Mouse (Mus musculus) lung, adult 2 months (tissue): Measurements from ENCODE around the gene Wdr12. TPM values are rescaled to one million over a fixed set of nuclear protein-coding genes. Genes with fewer than 3 reads are reported as not detected.

Experiments used
- DNase-seq: peaks from one replicate; pipeline ENCODE4 v3.0.0; 2022
- H3K4me1 ChIP-seq: fragments of 200-500 bp; 2 replicates; pipeline ENCODE4 v1.6.1; 2011; ENCODE audit warnings: low read length; ENCODE audit not compliant: control insufficient read depth, insufficient read depth
- H3K4me3 ChIP-seq: fragments of 200-500 bp; replicated peaks from 2 replicates; pipeline ENCODE3; 2011; ENCODE audit warnings: low read depth, mild to moderate bottlenecking, control low read depth, low read length; ENCODE audit errors: extremely low read depth
- CTCF ChIP-seq: fragments of 200-500 bp; IDR thresholded peaks from 2 replicates; pipeline ENCODE4 v1.5.1; 2011; ENCODE audit warnings: mild to moderate bottlenecking, low read length, control low read depth; ENCODE audit not compliant: insufficient read depth
- POLR2A ChIP-seq: fragments of 200-500 bp; IDR thresholded peaks from 2 replicates; pipeline ENCODE4 v1.6.1; 2011; ENCODE audit warnings: low read depth, mild to moderate bottlenecking, control low read depth, low read length, borderline replicate concordance; ENCODE audit errors: extremely low read depth
- WGBS: fragments of 180-500 bp; shearing (Covaris S2); methylation state at CpG from one replicate; pipeline ENCODE4 v1.1.7; 2018; 5-methylcytosine and 5-hydroxymethylcytosine counted together
- polyA plus RNA-seq: library from polyadenylated mRNA; depleted of rRNA; stranded (reverse); fragments of >200 nt; gene quantifications from 2 replicates; pipeline ENCODE4 v1.2.3, GENCODE M21; 2012; rRNA removed

The Wdr12 gene
- polyA plus RNA-seq, result 2.7 and 3.1 TPM in 2 replicates

DNA sequence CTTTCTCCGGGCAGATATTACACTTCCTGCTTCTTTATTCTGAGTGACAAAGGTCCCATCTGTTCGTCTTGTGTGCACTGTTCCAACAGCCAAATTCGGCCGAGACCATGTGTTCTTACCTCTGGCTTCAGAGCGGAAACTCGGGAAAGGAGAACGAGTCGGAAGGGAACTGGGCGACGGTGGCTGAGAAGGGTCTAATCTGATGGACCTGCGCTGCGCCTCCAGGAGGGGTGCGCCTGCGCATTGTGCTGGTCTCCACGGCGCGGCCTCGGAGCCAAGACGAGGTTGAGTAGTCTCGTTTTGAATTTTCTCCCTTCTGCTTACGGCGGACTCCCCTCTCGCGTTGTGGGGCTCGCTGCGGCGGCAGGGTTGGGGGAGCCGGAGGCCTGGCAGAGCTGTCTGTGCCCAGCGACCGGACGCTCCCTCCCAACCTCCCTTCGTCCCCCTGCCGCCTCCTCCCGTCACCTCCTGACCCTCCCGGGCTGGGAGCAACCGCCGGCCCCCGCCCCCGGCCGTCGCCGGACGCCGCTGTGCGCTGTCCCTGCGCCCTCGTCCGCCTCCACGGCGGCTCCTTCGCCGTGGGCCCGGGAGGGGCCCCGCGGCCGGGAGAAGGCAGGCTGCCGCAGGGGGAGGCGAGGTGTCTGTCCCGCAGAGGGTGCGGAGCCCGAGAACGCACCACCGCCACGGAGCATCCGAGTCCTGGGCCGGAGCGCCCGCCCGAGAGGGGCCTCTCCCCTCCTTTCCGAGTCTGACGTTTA is at the start of gene Wdr12, which contains the start of gene Carf:
Gene Wdr12 (minus strand): TSS at position 622 of the 758 bp plus-strand sequence.
Gene Carf (plus strand): TSS at position 224 of the 758 bp plus-strand sequence.
- H3K4me1 ChIP-seq, result no peaks in the 10 kb centered on the region
- WGBS, result under 1% methylated on average over 70 of the region's 71 CpGs
- peak; percentile 95 for DNase-seq
- TF ChIP-seq CTCF (no peak), POLR2A (peak; percentile 84; the same call in 1 of the 2 replicates)
- peak within 1 kb of the TSS; percentile 82 for H3K4me3 ChIP-seq

DNA sequence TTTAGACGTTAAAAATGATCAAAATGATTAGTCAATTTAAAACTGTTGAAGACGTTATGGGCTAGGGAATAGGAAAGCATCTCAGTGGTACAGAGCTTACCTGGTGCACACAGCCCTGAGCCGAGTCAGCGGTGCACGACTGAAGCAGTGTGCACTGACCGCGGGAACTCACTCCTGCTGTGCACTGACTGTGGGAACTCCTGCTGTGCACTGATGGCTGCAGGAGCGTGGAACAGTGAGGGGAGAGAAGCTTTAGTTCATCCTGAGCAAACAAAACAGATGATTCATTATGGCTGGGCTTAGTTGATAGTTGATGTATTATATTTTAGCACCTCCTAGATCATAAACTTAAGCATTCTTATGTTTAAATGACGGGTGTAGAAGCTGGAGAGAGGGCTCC is 38.9 kb upstream of the Wdr12 start:
- no peaks in the 10 kb centered on the region for H3K4me1 ChIP-seq
- WGBS, result 70% methylated on average over 9 of the region's 9 CpGs
- TF ChIP-seq CTCF, result no peak
- no peak for TF ChIP-seq POLR2A
- no peak overlapping the region for H3K4me3 ChIP-seq
- DNase-seq, result no peak

DNA sequence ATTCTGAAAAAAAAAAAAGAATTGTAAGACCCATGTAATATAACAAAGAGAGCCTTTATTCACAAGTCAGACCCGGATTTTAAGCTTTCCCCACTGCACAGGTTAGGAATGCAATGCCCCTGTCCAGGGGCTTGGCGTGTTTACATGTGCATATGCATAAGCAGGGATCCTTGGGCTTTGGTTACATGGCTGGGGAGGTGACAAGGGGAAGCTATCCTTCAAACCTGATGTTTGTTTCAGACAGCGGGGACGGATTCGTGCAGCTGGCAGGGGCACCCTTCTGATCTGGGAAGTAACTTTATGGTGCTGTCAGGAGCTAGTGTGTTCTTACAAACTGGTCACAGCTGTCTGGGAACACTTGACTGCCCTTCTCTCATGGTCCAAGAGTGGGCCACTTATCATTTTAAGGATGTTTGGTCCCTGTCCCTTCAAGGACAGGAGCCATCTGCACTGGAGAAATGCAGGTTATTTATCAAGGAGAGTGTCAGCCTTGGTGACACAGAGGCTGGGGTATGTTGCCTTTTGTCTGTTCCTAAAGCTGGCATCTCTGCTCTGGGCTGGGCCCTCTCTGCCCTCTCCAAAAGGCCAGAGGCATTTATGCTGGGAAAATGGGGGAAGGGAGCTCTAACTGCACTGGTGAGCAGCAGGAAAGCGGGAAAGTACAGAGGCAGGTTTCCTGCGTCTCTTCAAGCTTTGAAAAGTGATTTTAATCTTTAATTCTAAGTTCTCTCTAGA is 19.4 kb upstream of the Wdr12 start:
- Histone ChIP-seq H3K4me3 (no peak overlapping the region), H3K4me1 (no peaks in the 10 kb centered on the region)
- 70% methylated on average over 7 of the region's 7 CpGs for WGBS
- no peak for DNase-seq
- TF ChIP-seq CTCF (no peak), POLR2A (no peak)

GRCm38 (mm10) chr1:60104582-60104981 is 6.1 kb upstream of the Wdr12 start:
- H3K4me3 ChIP-seq, result no peak overlapping the region
- WGBS, result 100% methylated on average over 1 of the region's 1 CpGs
- DNase-seq, result no peak
- TF ChIP-seq CTCF (no peak), POLR2A (no peak)
- H3K4me1 ChIP-seq, result no peaks in the 10 kb centered on the region

GRCm38 (mm10) chr1:60098839-60099238 is 394 bp upstream of the Wdr12 start:
- 12% methylated on average over 9 of the region's 9 CpGs for WGBS
- Histone ChIP-seq H3K4me3 (peak overlapping the region; percentile 82), H3K4me1 (no peaks in the 10 kb centered on the region)
- TF ChIP-seq POLR2A (no peak), CTCF (no peak)
- DNase-seq, result no peak

DNA sequence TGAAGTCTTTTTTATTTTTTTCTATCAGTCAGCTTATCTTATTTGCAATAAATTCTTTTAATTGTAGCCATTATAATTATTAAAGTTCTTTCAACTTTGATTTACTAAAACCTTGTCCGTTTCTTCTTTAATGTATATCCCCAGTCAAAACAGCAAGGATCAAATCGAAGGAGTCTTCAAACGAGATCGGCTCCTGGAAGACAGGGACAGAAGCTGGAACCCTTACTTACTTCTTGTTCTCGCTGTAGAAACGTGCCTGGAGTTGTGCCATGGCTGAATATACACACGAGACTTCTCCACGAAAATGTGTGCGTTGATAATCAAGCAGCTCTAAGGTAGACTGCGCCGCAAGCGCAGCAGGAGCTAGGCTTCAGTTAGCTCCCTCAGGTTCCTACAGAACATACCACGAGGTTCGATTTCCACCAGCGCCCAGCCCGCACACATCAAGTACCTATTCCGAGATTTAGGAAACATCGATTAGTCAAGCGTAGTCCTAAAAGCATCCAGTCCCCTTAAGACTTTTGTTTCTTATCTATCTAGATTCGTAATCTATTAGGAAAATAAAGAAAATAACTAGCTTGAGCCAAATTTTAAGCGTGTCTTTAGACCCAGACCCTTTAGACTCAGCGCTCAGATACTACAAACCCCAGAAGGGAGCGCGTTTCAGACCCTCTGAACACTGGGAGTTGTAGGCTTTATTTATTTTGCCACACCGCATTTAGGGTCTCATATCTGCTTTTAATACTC is 995 bp downstream of the Wdr12 start:
- under 1% methylated on average over 25 of the region's 25 CpGs for WGBS
- DNase-seq, result peak; percentile 42
- TF ChIP-seq CTCF (no peak), POLR2A (peak; percentile 28; the same call in 1 of the 2 replicates)

GRCm38 (mm10) chr1:60096572-60097276 is 1.7 kb downstream of the Wdr12 start:
- DNase-seq, result no peak
- no peaks in the 10 kb centered on the region for H3K4me1 ChIP-seq
- 9% methylated on average over 13 of the region's 13 CpGs for WGBS

More for the DNA sequence above, 995 bp downstream of the Wdr12 start:
- H3K4me1 ChIP-seq, result no peaks in the 10 kb centered on the region
- peak overlapping the region; percentile 82 for H3K4me3 ChIP-seq

GRCm38 (mm10) chr1:60076411-60076810 is 22.0 kb downstream of the Wdr12 start:
- WGBS, result 88% methylated on average over 6 of the region's 6 CpGs
- no peak for TF ChIP-seq POLR2A
- no peak for TF ChIP-seq CTCF
- no peak for DNase-seq
- H3K4me1 ChIP-seq, result no peaks in the 10 kb centered on the region
- no peak overlapping the region for H3K4me3 ChIP-seq

More at GRCm38 (mm10) chr1:60096572-60097276, 1.7 kb downstream of the Wdr12 start:
- TF ChIP-seq CTCF (no peak), POLR2A (no peak)
- peak overlapping the region; percentile 54 for H3K4me3 ChIP-seq
